Mouse (Mus musculus) midbrain, embryonic 12.5 days (tissue): Measurements from ENCODE around the gene Lrit2. TPM values are rescaled to one million over a fixed set of nuclear protein-coding genes. Genes with fewer than 3 reads are reported as not detected.

Source experiments
- ATAC-seq: fragments of 200-750 bp; cut with Nextera tagmentation; 2 replicates; pipeline ENCODE4 v1.8.0; 2017; ENCODE audit warnings: low read depth, moderate TSS enrichment, moderate library complexity; ENCODE audit not compliant: low FRiP score
- H3K27ac ChIP-seq: fragments of 300-500 bp; sonication (generic); replicated peaks from 2 replicates; pipeline ENCODE4 v1.5.1; 2016; ENCODE audit warnings: mild to moderate bottlenecking
- H3K27me3 ChIP-seq: fragments of 300-500 bp; sonication (generic); 2 replicates; pipeline ENCODE4 v1.6.1; 2016; ENCODE audit warnings: mild to moderate bottlenecking
- H3K36me3 ChIP-seq: fragments of 300-500 bp; sonication (generic); 2 replicates; pipeline ENCODE4 v1.6.1; 2016
- H3K4me1 ChIP-seq: fragments of 300-500 bp; sonication (generic); 2 replicates; pipeline ENCODE4 v1.6.1; 2016
- H3K4me2 ChIP-seq: fragments of 300-500 bp; sonication (generic); replicated peaks from 2 replicates; pipeline ENCODE4 v1.6.1; 2016; ENCODE audit warnings: mild to moderate bottlenecking, moderate library complexity
- H3K4me3 ChIP-seq: fragments of 300-500 bp; sonication (generic); 2 replicates; pipeline ENCODE4 v1.5.1; 2016; ENCODE audit warnings: mild to moderate bottlenecking
- H3K9ac ChIP-seq: fragments of 300-500 bp; sonication (generic); replicated peaks from 2 replicates; pipeline ENCODE4 v1.6.1; 2016; ENCODE audit warnings: mild to moderate bottlenecking, moderate library complexity
- H3K9me3 ChIP-seq: fragments of 300-500 bp; sonication (generic); 2 replicates; pipeline ENCODE4 v1.6.1; 2016; ENCODE audit warnings: mild to moderate bottlenecking
- WGBS: fragments of 180-500 bp; shearing (Covaris S2); methylation state at CpG from one replicate; pipeline ENCODE4 v1.1.7; 2016; 5-methylcytosine and 5-hydroxymethylcytosine counted together
- polyA plus RNA-seq: library from polyadenylated mRNA; unstranded; fragments of >200 nt; fragmentation: Nextera tagmentation; extraction: Ambion mirVana; gene quantifications from 2 replicates; pipeline ENCODE4 v1.2.1, GENCODE M21; 2016

The Lrit2 gene
- polyA plus RNA-seq: not detected in 2 replicates

DNA sequence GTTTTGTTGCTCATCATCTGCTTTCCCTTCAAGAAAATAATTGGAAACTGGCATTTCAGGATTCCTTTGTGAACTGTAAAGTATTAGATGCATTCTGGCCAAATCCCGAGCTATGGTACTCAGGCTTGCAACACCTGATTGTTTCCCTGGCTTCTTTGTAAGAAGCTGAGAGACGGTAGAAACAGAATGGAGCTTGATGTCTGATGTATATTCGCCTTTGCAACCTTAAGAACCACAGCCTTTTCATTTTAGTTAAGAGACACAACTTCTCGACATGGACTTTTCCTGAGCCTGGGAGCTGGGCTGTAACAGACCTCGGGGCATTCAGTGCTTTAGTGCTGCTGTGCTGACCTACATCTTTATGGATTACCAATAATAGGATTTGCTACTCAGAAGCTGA is at the start of gene Lrit2:
Gene Lrit2, plus strand, starts transcription at position 301 of the 400 bp plus-strand sequence.
- no peak for ATAC-seq
- H3K9me3 ChIP-seq: no peaks in the 10 kb centered on the region
- no peak within 1 kb of the TSS for H3K27ac ChIP-seq
- H3K36me3 ChIP-seq: no peaks in the 10 kb centered on the region
- H3K9ac ChIP-seq: no peak within 1 kb of the TSS
- 80% methylated on average over 5 of the region's 5 CpGs for WGBS
- no peaks in the 10 kb centered on the region for H3K4me1 ChIP-seq
- no peak within 1 kb of the TSS for H3K4me3 ChIP-seq
- no peak within 1 kb of the TSS for H3K4me2 ChIP-seq
- no peaks in the 10 kb centered on the region for H3K27me3 ChIP-seq

- H3K4me1 ChIP-seq: no peaks in the 10 kb centered on the region
- H3K9me3 ChIP-seq: no peaks in the 10 kb centered on the region
- no peak overlapping the region for H3K27ac ChIP-seq
- H3K9ac ChIP-seq: no peak overlapping the region
- ATAC-seq: no peak
- no peak overlapping the region for H3K4me3 ChIP-seq
- no peak overlapping the region for H3K4me2 ChIP-seq
- WGBS: 78% methylated on average over 4 of the region's 4 CpGs
- H3K36me3 ChIP-seq: no peaks in the 10 kb centered on the region
- H3K27me3 ChIP-seq: no peaks in the 10 kb centered on the region
Observed at GRCm38 (mm10) chr14:37027248-37027933, 40.3 kb upstream of the Lrit2 start.

DNA sequence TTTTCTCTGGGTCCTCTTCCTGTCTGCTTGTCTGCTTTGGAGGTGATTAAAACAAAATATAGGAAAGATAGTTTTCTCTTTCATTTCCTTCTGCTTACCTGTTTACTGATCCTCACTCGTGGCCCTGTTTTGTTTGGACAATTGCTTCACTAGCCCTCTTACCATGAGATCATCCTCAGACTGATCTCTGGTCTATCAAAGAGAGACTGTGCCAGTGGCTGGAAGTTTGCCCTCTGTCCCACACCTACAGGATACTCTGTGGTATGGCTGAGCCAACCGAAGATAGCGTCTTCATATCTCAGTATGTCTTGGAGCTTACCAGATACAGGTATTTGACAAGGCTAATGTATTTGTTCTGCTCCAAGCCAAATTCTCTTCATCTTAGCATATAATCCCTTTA is 39.8 kb upstream of the Lrit2 start:
- Histone ChIP-seq H3K36me3 (no peaks in the 10 kb centered on the region), H3K4me1 (no peaks in the 10 kb centered on the region), H3K4me3 (no peak overlapping the region), H3K27ac (no peak overlapping the region), H3K9me3 (no peaks in the 10 kb centered on the region), H3K9ac (no peak overlapping the region), H3K4me2 (no peak overlapping the region), H3K27me3 (no peaks in the 10 kb centered on the region)
- ATAC-seq: no peak
- 95% methylated on average over 3 of the region's 3 CpGs for WGBS

DNA sequence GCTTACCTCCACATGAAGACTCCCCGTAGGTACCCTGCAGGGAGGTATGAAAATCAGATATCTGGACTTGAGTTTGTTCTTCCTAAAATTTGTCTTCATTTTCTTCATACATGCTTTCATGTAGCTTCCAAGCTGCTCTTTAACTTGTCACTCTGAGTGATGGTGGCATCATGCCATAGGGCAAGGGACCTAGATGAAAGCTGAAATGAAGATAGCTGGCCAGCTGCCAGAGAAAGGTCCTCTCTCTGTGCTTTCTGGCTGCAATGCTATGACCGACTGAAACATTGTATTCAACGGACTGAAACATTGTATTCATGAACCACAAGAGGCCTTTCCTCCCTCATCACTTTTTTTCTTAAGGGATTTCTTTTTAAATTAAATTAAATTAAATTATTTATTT is 39.2 kb upstream of the Lrit2 start:
- Histone ChIP-seq H3K27me3 (no peaks in the 10 kb centered on the region), H3K9me3 (no peaks in the 10 kb centered on the region), H3K4me1 (no peaks in the 10 kb centered on the region), H3K27ac (no peak overlapping the region), H3K9ac (no peak overlapping the region), H3K36me3 (no peaks in the 10 kb centered on the region), H3K4me3 (no peak overlapping the region), H3K4me2 (no peak overlapping the region)
- WGBS: 90% methylated on average over 3 of the region's 3 CpGs
- no peak for ATAC-seq

- WGBS: 82% methylated on average over 11 of the region's 11 CpGs
- Histone ChIP-seq H3K27me3 (no peaks in the 10 kb centered on the region), H3K4me3 (no peak overlapping the region), H3K4me1 (no peaks in the 10 kb centered on the region), H3K9ac (no peak overlapping the region), H3K9me3 (no peaks in the 10 kb centered on the region), H3K36me3 (no peaks in the 10 kb centered on the region), H3K4me2 (no peak overlapping the region), H3K27ac (no peak overlapping the region)
- ATAC-seq: peak; percentile 42
Observed at GRCm38 (mm10) chr14:37032481-37033104, 35.1 kb upstream of the Lrit2 start.

DNA sequence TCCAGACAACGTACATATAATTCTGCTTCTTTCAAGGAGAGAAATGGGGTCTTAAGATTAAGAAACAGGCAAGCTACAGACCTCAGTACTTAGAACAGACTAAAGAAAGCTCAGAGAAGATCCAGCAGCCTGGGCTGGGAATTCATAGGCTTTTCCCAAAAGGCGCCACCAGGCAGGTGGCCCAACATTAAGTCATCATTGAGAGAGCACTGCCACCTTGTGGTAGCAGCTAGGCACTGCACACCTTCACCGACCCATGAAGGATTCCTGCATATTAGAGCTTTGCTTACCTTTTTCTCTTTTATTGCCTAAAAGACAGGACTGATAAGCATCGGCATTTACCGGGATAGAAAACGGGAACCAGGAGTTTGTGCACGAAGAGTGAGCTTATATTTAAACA is 34.5 kb upstream of the Lrit2 start:
- peak; percentile 63; the same call in 1 of the 2 replicates for ATAC-seq
- no peaks in the 10 kb centered on the region for H3K36me3 ChIP-seq
- no peak overlapping the region for H3K4me2 ChIP-seq
- H3K27me3 ChIP-seq: no peaks in the 10 kb centered on the region
- H3K9ac ChIP-seq: no peak overlapping the region
- no peak overlapping the region for H3K27ac ChIP-seq
- no peak overlapping the region for H3K4me3 ChIP-seq
- H3K4me1 ChIP-seq: no peaks in the 10 kb centered on the region
- H3K9me3 ChIP-seq: no peaks in the 10 kb centered on the region
- WGBS: 23% methylated on average over 7 of the region's 7 CpGs

- Histone ChIP-seq H3K9me3 (no peaks in the 10 kb centered on the region), H3K27me3 (no peaks in the 10 kb centered on the region), H3K4me1 (no peaks in the 10 kb centered on the region), H3K4me3 (no peak overlapping the region), H3K4me2 (no peak overlapping the region), H3K27ac (no peak overlapping the region), H3K9ac (no peak overlapping the region), H3K36me3 (no peaks in the 10 kb centered on the region)
- WGBS: 57% methylated on average over 5 of the region's 5 CpGs
- no peak for ATAC-seq
Observed at GRCm38 (mm10) chr14:37034432-37034831, 33.3 kb upstream of the Lrit2 start.

GRCm38 (mm10) chr14:37048914-37049410 is 18.8 kb upstream of the Lrit2 start, which contains the start of gene Rgr:
Gene Rgr (minus strand): TSS chr14:37048964.
- ATAC-seq: no peak
- Histone ChIP-seq H3K9me3 (no peaks in the 10 kb centered on the region), H3K36me3 (no peaks in the 10 kb centered on the region), H3K4me3 (no peak within 1 kb of the TSS), H3K4me1 (no peaks in the 10 kb centered on the region; the same call in 1 of the 2 replicates), H3K27ac (no peak within 1 kb of the TSS), H3K27me3 (no peaks in the 10 kb centered on the region), H3K4me2 (no peak within 1 kb of the TSS), H3K9ac (no peak within 1 kb of the TSS)
- WGBS: 18% methylated on average over 1 of the region's 1 CpGs

DNA sequence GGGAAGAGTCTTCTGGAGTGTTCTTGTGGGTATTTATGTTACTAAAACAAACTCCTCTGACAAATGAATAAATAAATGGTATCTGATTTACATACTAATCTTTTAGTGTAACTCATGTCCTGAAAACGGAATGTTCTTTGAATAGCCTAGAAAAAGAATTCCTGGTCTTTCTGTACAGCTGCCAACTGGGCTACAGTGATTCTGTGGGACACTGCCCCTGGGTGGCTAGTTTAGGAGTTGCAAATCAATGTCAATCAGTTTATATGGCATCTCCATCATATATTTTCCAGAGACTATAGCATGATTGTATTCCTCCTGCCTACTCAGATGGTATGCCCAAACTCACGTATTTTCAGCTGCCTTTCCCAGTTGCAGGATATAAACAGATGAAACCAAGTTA is 2.9 kb upstream of the Lrit2 start:
- H3K9ac ChIP-seq: no peak overlapping the region
- no peak for ATAC-seq
- H3K4me1 ChIP-seq: no peaks in the 10 kb centered on the region
- H3K4me3 ChIP-seq: no peak overlapping the region
- H3K9me3 ChIP-seq: no peaks in the 10 kb centered on the region
- H3K4me2 ChIP-seq: no peak overlapping the region
- no peaks in the 10 kb centered on the region for H3K27me3 ChIP-seq
- H3K27ac ChIP-seq: no peak overlapping the region
- WGBS: 59% methylated on average over 2 of the region's 2 CpGs
- no peaks in the 10 kb centered on the region for H3K36me3 ChIP-seq

- Histone ChIP-seq H3K4me1 (no peaks in the 10 kb centered on the region), H3K9me3 (no peaks in the 10 kb centered on the region), H3K4me3 (no peak overlapping the region), H3K9ac (no peak overlapping the region), H3K27me3 (no peaks in the 10 kb centered on the region), H3K27ac (no peak overlapping the region), H3K4me2 (no peak overlapping the region), H3K36me3 (no peaks in the 10 kb centered on the region)
- ATAC-seq: no peak
- WGBS: 66% methylated on average over 2 of the region's 2 CpGs
Observed at GRCm38 (mm10) chr14:37066636-37067035, 1.1 kb upstream of the Lrit2 start.

DNA sequence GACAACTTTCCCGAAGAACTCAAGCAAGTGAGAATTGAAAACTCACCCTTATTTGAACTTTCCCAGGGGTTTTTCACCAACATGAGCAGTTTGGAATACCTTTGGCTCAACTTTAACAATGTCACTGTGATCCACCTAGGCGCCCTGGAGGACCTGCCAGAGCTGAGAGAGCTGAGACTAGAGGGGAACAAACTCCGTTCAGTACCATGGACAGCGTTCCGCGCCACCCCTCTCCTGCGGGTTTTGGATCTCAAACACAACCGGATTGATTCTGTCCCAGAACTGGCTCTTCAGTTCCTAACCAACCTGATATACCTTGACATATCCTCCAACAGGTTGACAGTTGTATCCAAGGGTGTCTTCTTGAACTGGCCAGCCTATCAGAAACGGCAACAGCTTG is 787 bp downstream of the Lrit2 start:
- no peak overlapping the region for H3K4me3 ChIP-seq
- ATAC-seq: no peak
- 19% methylated on average over 9 of the region's 9 CpGs for WGBS
- H3K4me2 ChIP-seq: no peak overlapping the region
- no peak overlapping the region for H3K9ac ChIP-seq
- no peaks in the 10 kb centered on the region for H3K9me3 ChIP-seq
- no peaks in the 10 kb centered on the region for H3K27me3 ChIP-seq
- no peak overlapping the region for H3K27ac ChIP-seq
- H3K4me1 ChIP-seq: no peaks in the 10 kb centered on the region
- H3K36me3 ChIP-seq: no peaks in the 10 kb centered on the region

- Histone ChIP-seq H3K4me1 (0 out of 2 replicates have a peak, but pooled peaks cover 5% of the 10 kb centered on the region), H3K4me2 (no peak overlapping the region), H3K9ac (no peak overlapping the region), H3K27me3 (no peaks in the 10 kb centered on the region), H3K9me3 (no peaks in the 10 kb centered on the region), H3K36me3 (no peaks in the 10 kb centered on the region), H3K27ac (no peak overlapping the region), H3K4me3 (no peak overlapping the region)
- no peak for ATAC-seq
- 92% methylated on average over 1 of the region's 1 CpGs for WGBS
Observed at GRCm38 (mm10) chr14:37080724-37081123, 13.0 kb downstream of the Lrit2 start.
